In genomic region chr9:102689406-102689939, GRCm38 (mm10) we compare ENCODE assay signal across 8 mouse cellular contexts. TPM values are rescaled to one million over a fixed set of nuclear protein-coding genes. Genes with fewer than 3 reads are reported as not detected.
DNase-seq lines count a peak whose midpoint lies in the region; ATAC-seq and TF ChIP-seq lines count a peak whose summit lies in the region.

No protein-coding gene starts in this region.

- H3K36me3 ChIP-seq in embryonic facial prominence, embryonic 15.5 days = no peaks in the 10 kb centered on the region
- H3K36me3 ChIP-seq in limb, embryonic 14.5 days (ENCODE audit: control insufficient read depth, insufficient read depth, low read length) = no peaks in the 10 kb centered on the region
- no peaks in the 10 kb centered on the region for H3K36me3 ChIP-seq in neural tube, embryonic 12.5 days

- H3K9ac ChIP-seq in embryonic facial prominence, embryonic 15.5 days = 0 out of 2 replicates have a peak overlapping the region, but pooled peaks have one; percentile 33
- H3K9ac ChIP-seq in limb, embryonic 14.5 days (ENCODE audit: low read depth, low read length, severe bottlenecking) = peak overlapping the region; percentile 61
- peak overlapping the region; percentile 69 for H3K9ac ChIP-seq in neural tube, embryonic 12.5 days

- peak; percentile 61; the same call in 1 of the 2 replicates for ATAC-seq in embryonic facial prominence, embryonic 15.5 days (ENCODE audit: insufficient number of reproducible peaks, low FRiP score, low TSS enrichment, low read depth)
- no peak for ATAC-seq in limb, embryonic 14.5 days (ENCODE audit: low FRiP score, low read depth)
- ATAC-seq in neural tube, embryonic 12.5 days (ENCODE audit: low FRiP score, low read depth) = peak; percentile 41
- ATAC-seq in CD4-positive, CD25-positive, alpha-beta regulatory T cell, adult 4 months = no peak

- no peak for DNase-seq in layer of hippocampus, adult 2 months (ENCODE audit: low spot score in 2 of 2)
- no peak for DNase-seq in layer of hippocampus, adult 9-10 months (ENCODE audit: low spot score)
- DNase-seq in limb, embryonic 14.5 days (ENCODE audit: low spot score) = no peak
- no peak for DNase-seq in frontal cortex, postnatal 25 days (ENCODE audit: low spot score in 2 of 2)
- DNase-seq in spleen, postnatal 4 days (ENCODE audit: low spot score in 2 of 2) = no peak

- TF ChIP-seq CTCF in layer of hippocampus, adult 2 months (conservative IDR thresholded peaks at IDR 0.05) = no peak

- H3K4me2 ChIP-seq in embryonic facial prominence, embryonic 15.5 days (replicated peaks) = peak overlapping the region; percentile 99
- H3K4me2 ChIP-seq in limb, embryonic 14.5 days (replicated peaks; ENCODE audit: low read depth, low read length, severe bottlenecking) = peak overlapping the region; percentile 99
- peak overlapping the region; percentile 73 for H3K4me2 ChIP-seq in neural tube, embryonic 12.5 days (replicated peaks)

- H3K4me3 ChIP-seq in layer of hippocampus, adult 2 months = peak overlapping the region; percentile 73
- H3K4me3 ChIP-seq in embryonic facial prominence, embryonic 15.5 days (replicated peaks) = peak overlapping the region; percentile 54
- peak overlapping the region; percentile 51 for H3K4me3 ChIP-seq in limb, embryonic 14.5 days (replicated peaks; ENCODE audit: low read length)
- H3K4me3 ChIP-seq in neural tube, embryonic 12.5 days = peak overlapping the region; percentile 48

- no peaks in the 10 kb centered on the region for H3K27me3 ChIP-seq in embryonic facial prominence, embryonic 15.5 days
- no peaks in the 10 kb centered on the region for H3K27me3 ChIP-seq in limb, embryonic 14.5 days (ENCODE audit: control insufficient read depth, insufficient read depth, low read length)
- H3K27me3 ChIP-seq in neural tube, embryonic 12.5 days (replicated peaks) = no peaks in the 10 kb centered on the region

- H3K4me1 ChIP-seq in embryonic facial prominence, embryonic 15.5 days = peaks cover 44% of the 10 kb centered on the region
- H3K4me1 ChIP-seq in limb, embryonic 14.5 days (ENCODE audit: control insufficient read depth, insufficient read depth, low read length) = peaks cover 44% of the 10 kb centered on the region
- H3K4me1 ChIP-seq in neural tube, embryonic 12.5 days = peaks cover 51% of the 10 kb centered on the region

- H3K27ac ChIP-seq in layer of hippocampus, adult 2 months = peak overlapping the region; percentile 88
- H3K27ac ChIP-seq in embryonic facial prominence, embryonic 15.5 days (replicated peaks) = peak overlapping the region; percentile 76
- H3K27ac ChIP-seq in limb, embryonic 14.5 days (replicated peaks; ENCODE audit: low read depth, low read length) = peak overlapping the region; percentile 75
- peak overlapping the region; percentile 92 for H3K27ac ChIP-seq in neural tube, embryonic 12.5 days

- H3K9me3 ChIP-seq in embryonic facial prominence, embryonic 15.5 days (replicated peaks) = no peaks in the 10 kb centered on the region
- H3K9me3 ChIP-seq in limb, embryonic 14.5 days (ENCODE audit: control insufficient read depth, low read length) = no peaks in the 10 kb centered on the region
- H3K9me3 ChIP-seq in neural tube, embryonic 12.5 days = no peaks in the 10 kb centered on the region

- TF ChIP-seq POLR2A in limb, embryonic 14.5 days (IDR thresholded peaks at IDR 0.05; ENCODE audit: borderline replicate concordance, extremely low read depth, insufficient read depth, insufficient read length) = no peak

- WGBS in embryonic facial prominence, embryonic 15.5 days = 6% methylated on average over 13 of the region's 13 CpGs
- 3% methylated on average over 13 of the region's 13 CpGs for WGBS in limb, embryonic 14.5 days
- 2% methylated on average over 13 of the region's 13 CpGs for WGBS in neural tube, embryonic 12.5 days

RNA-seq across cellular contexts. Expression of gene Amotl2, which starts 27.0 kb away (rescaled TPM):
- total RNA-seq in layer of hippocampus, adult 2 months (2021) = 10 to 100 TPM; 16.0 to 18.1 TPM
- polyA plus RNA-seq in embryonic facial prominence, embryonic 15.5 days (2015; fragmentation: Nextera tagmentation; extraction: Ambion mirVana) = 53.6 and 53.7 TPM in 2 replicates
- 58.9 and 67.7 TPM in 2 replicates for polyA plus RNA-seq in limb, embryonic 14.5 days (2012; rRNA removed)
- 52.7 and 66.6 TPM in 2 replicates for polyA plus RNA-seq in limb, embryonic 14.5 days (2014; fragmentation: Nextera tagmentation; extraction: Ambion mirVana)
- polyA plus RNA-seq in neural tube, embryonic 12.5 days (2016; fragmentation: Nextera tagmentation; extraction: Ambion mirVana) = 115 and 129 TPM in 2 replicates
- polyA plus RNA-seq in CD4-positive, CD25-positive, alpha-beta regulatory T cell, adult 4 months (2017; shearing (Covaris generic)) = not detected

Comparison
In these comparisons a context has a peak if more than half of its experiments do, and no peak if none do; other contexts are left out.
1. ATAC-seq: peak in embryonic facial prominence, embryonic 15.5 days (single experiment) and neural tube, embryonic 12.5 days (single experiment); none in limb, embryonic 14.5 days (single experiment) and CD4-positive, CD25-positive, alpha-beta regulatory T cell, adult 4 months (single experiment).
2. RNA of gene Amotl2, which starts 27.0 kb away (polyA plus RNA-seq): 115 to 129 TPM in neural tube, embryonic 12.5 days, 52.7 to 67.7 TPM in limb, embryonic 14.5 days and 53.6 to 53.7 TPM in embryonic facial prominence, embryonic 15.5 days; not detected in CD4-positive, CD25-positive, alpha-beta regulatory T cell, adult 4 months; every median in the first group is over 10 times any median in the second.
3. Peak in every context shown above with its lines, with median percentiles within 50 percentile points of each other: H3K27ac ChIP-seq, H3K4me3 ChIP-seq, H3K4me2 ChIP-seq and H3K9ac ChIP-seq.